Mouse (Mus musculus) lung, embryonic 14.5 days (tissue): ENCODE measurements around the gene Zfp945. TPM values are rescaled to one million over a fixed set of nuclear protein-coding genes. Genes with fewer than 3 reads are reported as not detected.
"Not testable (repeated sequence)": the region's sequence is repeated elsewhere in the genome, so short reads cannot be mapped to it uniquely, and the experiment has no call there.

Source experiments
- ATAC-seq: fragments of 200-750 bp; cut with Nextera tagmentation; 2 replicates; pipeline ENCODE4 v1.8.0; 2017; ENCODE audit warnings: mild to moderate bottlenecking, moderate TSS enrichment, moderate library complexity; ENCODE audit not compliant: insufficient read depth
- DNase-seq: peaks from one replicate; pipeline ENCODE4 v3.0.0-alpha.2; 2015
- H3K27ac ChIP-seq: fragments of 300-500 bp; sonication (generic); 2 replicates; pipeline ENCODE4 v1.5.1; 2014; ENCODE audit warnings: low read depth, mild to moderate bottlenecking, moderate library complexity
- H3K27me3 ChIP-seq: fragments of 300-500 bp; sonication (generic); 2 replicates; pipeline ENCODE4 v1.6.1; 2014; ENCODE audit warnings: low read length, control low read depth; ENCODE audit not compliant: insufficient read depth
- H3K36me3 ChIP-seq: fragments of 300-500 bp; sonication (generic); 2 replicates; pipeline ENCODE4 v1.6.1; 2014; ENCODE audit warnings: control low read depth; ENCODE audit not compliant: insufficient read depth
- H3K4me1 ChIP-seq: fragments of 300-500 bp; sonication (generic); 2 replicates; pipeline ENCODE4 v1.6.1; 2014; ENCODE audit warnings: antibody characterized with exemption, control low read depth; ENCODE audit not compliant: insufficient read depth
- H3K4me2 ChIP-seq: fragments of 300-500 bp; sonication (generic); 2 replicates; pipeline ENCODE4 v1.6.1; 2014; ENCODE audit warnings: mild to moderate bottlenecking
- H3K4me3 ChIP-seq: fragments of 300-500 bp; sonication (generic); 2 replicates; pipeline ENCODE4 v1.5.1; 2014; ENCODE audit warnings: low read depth, low read length
- H3K9ac ChIP-seq: fragments of 300-500 bp; sonication (generic); 2 replicates; pipeline ENCODE4 v1.6.1; 2014
- H3K9me3 ChIP-seq: fragments of 300-500 bp; sonication (generic); 2 replicates; pipeline ENCODE4 v1.6.1; 2016; ENCODE audit warnings: low read depth, low read length, control low read depth
- CTCF ChIP-seq: IDR thresholded peaks from 2 replicates; pipeline ENCODE4 v1.5.1; 2016; ENCODE audit warnings: antibody characterized with exemption, low read depth
- WGBS: fragments of 180-500 bp; shearing (Covaris S2); extraction: QIAGEN DNeasy Blood & Tissue Kit; methylation state at CpG from one replicate; pipeline ENCODE4 v1.1.7; 2014; 5-methylcytosine and 5-hydroxymethylcytosine counted together
- polyA plus RNA-seq: library from polyadenylated mRNA; unstranded; fragments of >200 nt; fragmentation: Nextera tagmentation; extraction: Ambion mirVana; gene quantifications from 2 replicates; pipeline ENCODE4 v1.2.1, GENCODE M21; 2014

Zfp945 gene
- polyA plus RNA-seq: 21.8 and 22.2 TPM in 2 replicates

GRCm38 (mm10) chr17:22866845-22867481 lies at the start of gene Zfp945:
Gene Zfp945, minus strand, starts transcription at chr17:22867134.
- peak within 1 kb of the TSS; percentile 94 for H3K27ac ChIP-seq
- H3K27me3 ChIP-seq: no peaks in the 10 kb centered on the region
- ATAC-seq: peak; percentile 98

GRCm38 (mm10) chr17:22888302-22888701 lies 21.4 kb upstream of the Zfp945 start:
- 84% methylated on average over 3 of the region's 3 CpGs for WGBS
- Histone ChIP-seq H3K9me3 (no peaks in the 10 kb centered on the region; the same call in 1 of the 2 replicates), H3K27ac (no peak overlapping the region), H3K4me3 (no peak overlapping the region), H3K27me3 (no peaks in the 10 kb centered on the region), H3K9ac (no peak overlapping the region), H3K4me2 (no peak overlapping the region), H3K36me3 (no peaks in the 10 kb centered on the region), H3K4me1 (no peaks in the 10 kb centered on the region)
- ATAC-seq: no peak
- TF ChIP-seq CTCF: no peak
- DNase-seq: no peak

More at GRCm38 (mm10) chr17:22866845-22867481, at the start of gene Zfp945:
- Histone ChIP-seq H3K4me3 (peak within 1 kb of the TSS; percentile 71), H3K36me3 (peaks cover 12% of the 10 kb centered on the region), H3K4me2 (peak within 1 kb of the TSS; percentile 68), H3K4me1 (peaks cover 3% of the 10 kb centered on the region; the same call in 1 of the 2 replicates), H3K9ac (peak within 1 kb of the TSS; percentile 77), H3K9me3 (no peaks in the 10 kb centered on the region)
- under 1% methylated on average over 20 of the region's 20 CpGs for WGBS
- peak; percentile 88 for DNase-seq
- no peak for TF ChIP-seq CTCF

- Histone ChIP-seq H3K4me1 (no peaks in the 10 kb centered on the region), H3K36me3 (no peaks in the 10 kb centered on the region), H3K9ac (no peak overlapping the region), H3K4me3 (no peak overlapping the region), H3K4me2 (no peak overlapping the region), H3K27me3 (no peaks in the 10 kb centered on the region), H3K27ac (no peak overlapping the region), H3K9me3 (no peaks in the 10 kb centered on the region; the same call in 1 of the 2 replicates)
- TF ChIP-seq CTCF: no peak
- 57% methylated on average over 10 of the region's 10 CpGs for WGBS
- no peak for DNase-seq
- ATAC-seq: no peak
Observed at GRCm38 (mm10) chr17:22884059-22884698, 17.2 kb upstream of the Zfp945 start.

- Histone ChIP-seq H3K27ac (no peak overlapping the region), H3K9ac (no peak overlapping the region), H3K9me3 (no peaks in the 10 kb centered on the region), H3K4me1 (no peaks in the 10 kb centered on the region), H3K27me3 (no peaks in the 10 kb centered on the region), H3K4me2 (no peak overlapping the region), H3K4me3 (no peak overlapping the region), H3K36me3 (no peaks in the 10 kb centered on the region)
- TF ChIP-seq CTCF: no peak
- no peak for ATAC-seq
- DNase-seq: no peak
- 94% methylated on average over 10 of the region's 11 CpGs for WGBS
Observed at GRCm38 (mm10) chr17:22877427-22878307, 10.7 kb upstream of the Zfp945 start.

- Histone ChIP-seq H3K36me3 (no peaks in the 10 kb centered on the region), H3K27me3 (no peaks in the 10 kb centered on the region), H3K9me3 (no peaks in the 10 kb centered on the region), H3K9ac (no peak overlapping the region), H3K4me2 (no peak overlapping the region), H3K4me3 (no peak overlapping the region), H3K4me1 (no peaks in the 10 kb centered on the region), H3K27ac (no peak overlapping the region)
- DNase-seq (peak; percentile 7), ATAC-seq (no peak)
- WGBS: 92% methylated on average over 20 of the region's 20 CpGs
- no peak for TF ChIP-seq CTCF
Observed at GRCm38 (mm10) chr17:22876316-22876715, 9.4 kb upstream of the Zfp945 start.

GRCm38 (mm10) chr17:22875549-22875948 lies 8.6 kb upstream of the Zfp945 start:
- DNase-seq, H3K4me1 ChIP-seq, ATAC-seq, H3K27me3 ChIP-seq, H3K27ac ChIP-seq, H3K9me3 ChIP-seq, H3K4me3 ChIP-seq, H3K9ac ChIP-seq, H3K4me2 ChIP-seq, H3K36me3 ChIP-seq: not testable (repeated sequence)
- WGBS: 86% methylated on average over 4 of the region's 4 CpGs
